Mouse (Mus musculus) gastrocnemius, postnatal 10 days (tissue): ENCODE data around the gene Txn2. TPM values are rescaled to one million over a fixed set of nuclear protein-coding genes. Genes with fewer than 3 reads are reported as not detected.
"Not testable (repeated sequence)": the region's sequence is repeated elsewhere in the genome, so short reads cannot be mapped to it uniquely, and the experiment has no call there.

ENCODE experiments used
- DNase-seq: peaks from one replicate; pipeline ENCODE4 v3.0.0; 2021; ENCODE audit warnings: mixed read lengths
- total RNA-seq, 2 experiments: library from RNA; stranded (reverse); gene quantifications; 2 replicates each; pipeline ENCODE4 v1.2.3; 2021

Gene Txn2
- total RNA-seq, 2 experiments from 2014 or later, result 198 to 232 TPM

DNA sequence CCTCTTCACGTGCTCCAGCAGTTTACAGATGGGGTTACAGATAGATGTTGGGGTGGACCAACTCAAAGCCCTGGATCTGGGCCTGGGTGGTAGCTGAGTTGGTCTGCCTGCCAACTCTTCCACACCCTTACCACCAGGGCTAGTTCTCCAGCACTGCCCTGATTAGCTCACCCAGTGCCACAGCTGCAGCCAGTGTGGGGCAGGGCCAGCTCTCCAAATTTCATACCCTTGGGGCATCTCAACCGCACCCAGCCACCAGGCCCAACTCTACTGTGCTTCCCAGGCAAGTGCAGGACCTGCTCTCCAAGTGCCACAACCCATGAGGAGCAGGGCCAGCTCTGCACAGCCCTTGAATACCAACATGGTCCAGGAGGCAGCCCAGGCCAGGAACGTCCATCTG, 49.0 kb downstream of the Txn2 start:
- no peak for DNase-seq

DNA sequence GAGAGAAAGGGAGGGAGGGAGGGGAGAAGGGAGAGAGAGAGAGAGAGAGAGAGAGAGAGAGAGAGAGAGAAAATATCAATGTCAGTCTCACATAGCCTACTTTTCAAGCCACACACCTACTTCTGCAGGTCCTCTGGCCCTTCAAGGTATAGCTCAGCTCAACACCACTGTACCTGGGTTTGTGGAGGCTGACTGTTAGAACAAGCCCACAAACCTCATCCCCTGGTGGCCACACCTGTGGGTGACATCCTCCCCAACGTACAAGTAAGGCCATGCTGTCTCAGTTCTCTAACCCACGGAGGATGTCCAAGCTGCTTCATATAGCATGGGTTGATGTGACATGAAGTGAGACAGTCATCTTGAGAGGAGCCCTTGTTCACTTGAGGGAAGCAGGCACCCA, 51.6 kb downstream of the Txn2 start:
- DNase-seq, result no peak

DNA sequence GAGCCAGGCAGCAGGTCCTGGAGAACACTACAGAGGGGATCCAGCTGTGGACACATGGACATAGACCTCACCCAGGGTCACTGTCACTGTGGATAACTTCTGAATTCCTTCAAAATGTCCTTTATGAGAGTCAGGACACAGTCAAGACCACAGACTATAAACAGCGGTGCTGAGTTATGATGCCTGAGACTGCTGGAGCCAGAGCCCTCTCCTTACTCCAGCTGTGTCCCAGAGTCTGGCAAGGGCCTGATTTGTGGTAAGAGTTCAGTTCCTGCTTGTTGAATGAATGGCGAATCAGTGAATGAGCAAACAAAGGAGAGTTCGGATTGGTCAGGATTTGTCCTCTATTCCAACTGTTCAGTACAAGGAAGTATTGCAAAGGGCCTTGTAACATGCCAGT, 52.1 kb downstream of the Txn2 start:
- no peak for DNase-seq

DNA sequence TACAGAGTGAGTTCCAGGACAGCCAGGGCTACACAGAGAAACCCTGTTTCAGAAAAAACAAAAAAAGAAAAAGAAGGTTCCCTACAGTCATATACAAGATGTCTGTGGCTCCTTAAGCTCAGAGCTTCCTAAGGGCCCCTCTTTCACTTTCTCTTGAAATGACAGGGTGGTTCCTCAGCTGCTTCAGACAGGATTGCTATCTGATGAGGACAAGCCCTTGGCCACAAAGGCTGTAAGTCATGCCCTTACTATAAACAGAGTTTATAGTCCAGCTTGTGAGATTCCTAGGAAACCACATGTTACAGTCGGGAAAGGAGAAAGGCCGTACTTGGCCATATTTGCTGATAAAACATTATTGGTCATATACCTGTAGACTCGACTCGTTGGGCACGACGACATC, 52.9 kb downstream of the Txn2 start:
- DNase-seq, result no peak

DNA sequence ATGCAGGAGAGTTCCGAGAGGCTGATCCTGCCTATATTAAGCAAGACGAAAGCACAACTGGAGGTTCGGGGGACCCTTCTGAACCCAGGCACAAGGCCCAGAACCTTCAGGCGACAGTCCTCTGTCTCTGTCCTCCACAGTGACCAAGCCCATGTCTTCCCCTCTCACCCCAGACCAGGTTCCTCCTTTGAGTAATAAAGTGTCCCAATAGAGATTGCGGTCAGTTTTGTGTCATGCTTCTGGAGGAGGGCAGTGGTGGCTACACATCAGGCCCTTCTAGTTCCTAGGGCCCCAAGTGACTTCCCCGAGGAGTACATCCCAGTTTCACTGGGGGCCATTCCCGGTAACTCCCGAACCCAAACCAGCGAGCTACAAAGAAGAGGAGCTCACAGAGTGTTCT, 54.0 kb downstream of the Txn2 start:
- DNase-seq, result no peak

DNA sequence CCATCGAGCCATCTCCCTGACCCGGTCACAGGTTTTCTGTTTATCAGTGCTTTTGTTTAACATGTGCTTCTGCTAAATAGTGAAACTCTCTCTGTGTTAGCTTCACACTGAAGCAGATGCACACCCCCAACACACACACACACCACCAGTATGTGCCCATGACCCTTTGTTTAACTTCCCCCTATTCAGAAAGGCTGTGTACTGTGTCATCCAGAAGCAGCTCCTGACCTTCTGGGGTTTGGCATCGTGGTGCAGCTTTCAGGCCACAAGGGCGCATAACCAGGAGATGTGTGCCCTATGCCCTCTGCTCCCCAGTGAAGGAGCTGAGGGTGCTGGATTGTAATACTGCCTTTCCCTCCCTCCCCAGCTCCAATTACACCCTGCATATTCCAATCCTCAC, 54.5 kb downstream of the Txn2 start:
- no peak for DNase-seq

DNA sequence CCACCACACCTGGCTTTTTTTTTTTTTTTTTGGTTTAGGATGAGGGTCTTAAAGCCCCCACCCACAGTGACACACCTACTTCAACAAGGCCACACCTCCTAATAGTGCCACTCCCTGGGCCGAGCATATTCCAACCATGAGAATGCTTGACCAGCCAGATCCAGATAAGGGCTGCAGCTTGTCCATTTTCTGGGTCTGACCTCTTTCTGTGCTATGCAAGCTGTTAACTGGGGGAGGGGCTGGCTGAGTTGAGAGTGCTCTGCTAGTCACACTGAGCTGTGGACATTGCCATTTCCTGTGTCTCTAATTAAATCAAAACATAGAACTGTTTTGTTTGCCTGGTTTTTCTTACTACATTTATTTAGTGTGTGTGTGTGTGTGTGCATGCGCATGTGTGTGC, 55.2 kb downstream of the Txn2 start:
- no peak for DNase-seq

DNA sequence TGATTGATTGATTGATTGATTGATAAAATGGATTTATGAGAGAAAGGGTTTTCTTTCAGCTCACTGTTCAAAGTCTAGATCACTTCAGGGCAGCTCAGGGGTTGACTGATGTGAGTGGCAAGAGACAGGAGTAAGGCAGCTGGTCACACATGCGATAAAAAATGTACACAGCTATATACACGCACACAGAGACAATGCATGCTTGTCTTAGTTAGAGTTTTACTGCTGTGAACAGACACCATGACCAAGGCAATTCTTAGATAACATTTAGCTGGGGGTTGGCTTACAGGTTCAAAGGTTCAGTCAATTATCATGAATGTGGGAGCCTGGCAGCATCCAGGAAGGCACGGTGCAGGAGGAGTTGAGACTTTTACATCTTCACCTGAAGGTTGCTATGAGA, 55.8 kb downstream of the Txn2 start:
- no peak for DNase-seq

DNA sequence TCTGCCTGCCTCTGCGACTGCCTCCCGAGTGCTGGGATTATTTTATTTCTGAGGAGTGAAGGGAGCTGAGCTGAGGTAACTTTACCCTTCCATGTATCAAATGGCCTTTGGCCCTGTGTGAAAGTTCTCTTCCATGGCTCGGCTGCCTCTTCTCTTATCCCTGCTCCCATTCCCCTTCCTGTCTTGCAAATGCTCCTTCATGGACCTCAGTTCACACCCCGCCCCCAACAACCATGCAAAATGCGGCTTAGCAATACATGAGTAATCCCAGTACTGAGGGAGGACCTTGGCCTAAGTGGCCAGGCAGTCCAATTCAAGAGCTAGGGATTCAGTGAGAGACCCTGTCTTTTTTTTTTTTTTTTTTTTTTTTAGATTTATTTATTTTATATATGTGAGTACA, 60.5 kb downstream of the Txn2 start:
- DNase-seq, result no peak

DNA sequence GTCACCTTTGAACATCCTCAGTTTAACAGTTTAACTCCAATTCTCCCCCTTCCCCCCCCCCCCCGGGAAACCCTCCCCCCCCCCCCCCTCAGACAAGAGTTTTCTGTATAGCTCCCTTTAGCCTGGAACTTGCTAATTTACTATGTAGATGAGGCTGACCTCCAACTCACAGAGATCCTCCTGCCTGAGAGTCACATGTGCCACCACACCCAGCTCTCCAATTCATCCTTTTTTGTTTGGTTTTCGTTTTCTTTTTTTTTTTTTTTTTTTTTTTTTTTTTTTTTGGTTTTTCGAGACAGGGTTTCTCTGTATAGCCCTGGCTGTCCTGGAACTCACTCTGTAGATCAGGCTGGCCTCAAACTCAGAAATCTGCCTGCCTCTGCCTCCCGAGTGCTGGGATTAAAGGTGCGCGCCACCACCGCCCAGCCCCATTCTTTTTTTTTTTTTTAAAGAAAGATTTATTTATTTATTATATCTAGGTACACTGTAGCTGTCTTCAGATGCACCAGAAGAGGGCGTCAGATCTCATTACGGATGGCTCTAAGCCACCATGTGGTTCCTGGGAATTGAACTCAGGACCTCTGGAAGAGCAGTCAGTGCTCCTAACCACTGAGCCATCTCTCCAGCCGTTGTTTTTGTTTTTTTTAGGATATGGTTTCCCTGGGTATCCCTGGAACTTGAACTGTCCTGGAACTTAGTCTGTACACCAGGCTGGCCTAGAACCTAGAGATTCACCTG, 61.4 kb downstream of the Txn2 start:
- not testable (repeated sequence) for DNase-seq

DNA sequence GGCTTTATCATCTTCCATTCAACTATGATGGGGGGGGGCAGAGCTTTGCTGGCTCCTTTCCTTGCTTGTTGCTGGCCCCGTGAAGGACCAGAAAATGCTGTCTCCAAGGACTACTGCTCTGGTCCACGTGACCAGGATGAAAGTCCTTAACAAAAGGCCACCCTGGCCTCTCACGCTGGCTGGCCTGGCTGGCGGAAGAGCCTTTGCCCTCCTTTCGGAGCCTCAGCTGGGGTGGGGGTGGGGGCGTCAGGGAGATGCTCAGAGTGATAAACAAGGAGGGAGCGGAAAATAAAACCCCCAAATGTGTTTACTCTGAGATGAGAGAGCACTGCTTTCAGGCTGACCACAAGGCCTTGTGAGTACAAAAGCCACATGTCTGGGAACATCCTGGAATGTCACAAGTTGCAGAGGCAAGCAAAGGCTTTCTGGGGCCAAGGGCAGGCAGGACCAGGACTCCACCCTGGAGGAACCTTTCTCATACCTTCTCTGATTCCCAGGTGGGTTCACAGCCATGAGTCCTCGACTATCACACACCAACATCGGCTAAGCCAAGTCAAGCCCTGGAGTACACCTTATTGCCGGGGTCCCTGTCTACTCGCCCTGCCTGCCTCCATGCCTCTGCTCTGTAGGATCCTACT, 62.1 kb downstream of the Txn2 start:
- DNase-seq, result no peak

Other genes starting within 250 kb of the Txn2 start
- gene Apol7e, start 230.1 kb downstream of the Txn2 start, total RNA-seq, result not detected
- not detected for gene Apol9b, start 200.0 kb downstream of the Txn2 start, total RNA-seq
- gene Apol8, start 172.0 kb downstream of the Txn2 start, total RNA-seq, result under 1 TPM in 1 of 2 experiments, not detected in 1; 0.61 TPM
- gene Myh9, start 86.8 kb downstream of the Txn2 start, total RNA-seq, result 100 to 1,000 TPM; 117 to 155 TPM
- 1 to 10 TPM; 2.2 to 2.8 TPM for gene Foxred2, start 27.7 kb upstream of the Txn2 start, total RNA-seq
- gene Eif3d, start 41.8 kb upstream of the Txn2 start, total RNA-seq, result 10 to 100 TPM; 80.8 to 85.2 TPM
- gene Cacng2, start 191.0 kb upstream of the Txn2 start, total RNA-seq, result under 1 TPM in 1 of 2 experiments, not detected in 1; 0.05 TPM
- gene Ift27, start 245.1 kb upstream of the Txn2 start, total RNA-seq, result 10 to 100 TPM; 50.9 to 53.5 TPM